Mouse (Mus musculus): ENCODE data around the gene Il27ra.

Gene Il27ra

DNA sequence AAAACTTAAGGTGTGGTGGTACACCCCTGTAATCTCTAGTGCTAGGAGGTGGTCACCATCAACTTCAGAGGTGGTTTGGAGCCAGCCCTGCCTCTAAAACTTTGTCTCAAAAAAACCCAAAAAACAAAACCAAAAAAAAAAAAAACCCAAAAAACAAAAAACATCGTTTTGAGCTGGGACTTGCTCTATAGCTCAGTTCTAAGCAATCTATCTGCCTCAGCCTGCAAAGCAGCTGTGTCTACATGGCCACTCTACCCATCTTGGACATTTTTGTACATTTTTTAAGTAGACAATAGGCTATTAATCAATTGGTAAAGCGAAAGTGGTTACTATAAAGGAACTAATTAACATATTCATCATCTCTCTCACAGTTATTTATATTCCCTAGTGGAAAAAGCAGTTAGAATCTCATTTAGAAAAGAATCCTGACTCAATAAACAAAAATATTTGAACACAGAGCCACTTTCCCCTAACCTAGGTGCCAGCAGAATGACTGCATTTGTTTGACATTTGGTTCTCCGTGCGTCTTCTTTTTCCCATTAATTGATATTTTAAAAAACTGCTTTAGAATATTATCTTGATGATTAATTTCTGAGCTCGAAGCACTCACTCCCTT is 23.2 kb upstream of the Il27ra start:
- DNase-seq = no peak

DNA sequence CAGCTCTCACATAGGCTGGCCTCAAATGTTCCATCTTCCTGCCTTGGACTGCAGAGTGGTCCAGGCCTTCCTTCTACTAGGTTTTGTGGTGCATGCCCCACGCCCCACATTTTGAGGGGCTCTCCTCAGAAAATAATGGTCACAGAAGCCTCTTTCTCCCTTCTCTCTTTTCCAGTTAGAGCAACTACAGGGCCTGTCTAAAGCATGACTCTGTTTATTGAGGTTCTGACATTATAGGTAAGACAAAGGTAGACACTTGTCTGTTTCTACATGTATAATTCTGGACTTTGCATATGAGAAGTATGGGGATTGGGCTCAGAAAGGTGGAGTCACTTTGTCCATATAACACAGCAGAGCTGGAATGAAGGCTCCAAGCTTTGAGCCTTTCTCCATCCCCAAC is 22.6 kb upstream of the Il27ra start, which contains the start of gene Gm10643:
Gm10643 (minus strand) TSS at position 101 of the 400 bp plus-strand sequence.
- no peak for DNase-seq

DNA sequence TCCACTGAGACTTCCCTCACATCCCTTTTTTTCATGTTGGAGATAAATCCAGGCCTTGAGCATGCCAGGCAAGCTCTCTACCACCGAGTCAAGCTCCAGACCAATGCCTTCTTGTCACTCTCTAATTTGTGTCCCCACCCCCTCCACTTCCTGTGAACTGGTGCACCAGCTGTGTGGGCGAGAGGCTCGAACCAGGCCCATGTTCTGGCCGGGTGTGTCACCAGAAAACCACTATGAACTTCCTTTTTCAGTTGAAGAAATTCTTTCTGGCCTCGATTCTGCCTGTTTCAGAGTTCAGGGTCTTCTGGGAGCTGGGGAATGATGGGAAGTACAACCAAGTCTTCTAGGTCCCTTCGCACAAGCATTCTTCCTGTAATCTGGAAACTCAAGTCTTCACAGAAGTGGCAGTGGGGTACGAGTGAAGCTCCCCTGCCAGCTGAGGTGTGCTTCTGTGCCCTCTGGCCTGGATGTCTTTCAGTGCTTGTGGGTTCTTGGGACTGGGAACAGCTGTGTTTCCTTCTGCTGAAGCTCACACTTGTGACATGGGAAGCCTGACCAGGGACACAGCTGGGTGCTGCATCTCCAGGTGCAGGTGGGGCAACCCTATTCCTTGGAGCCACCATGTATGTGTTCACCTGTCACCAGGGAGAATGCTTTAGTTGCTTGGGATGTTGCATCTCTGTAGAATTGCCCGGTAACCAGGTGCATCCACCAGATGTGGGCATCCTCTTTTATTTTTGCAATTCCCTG is 21.6 kb upstream of the Il27ra start:
- no peak for DNase-seq

DNA sequence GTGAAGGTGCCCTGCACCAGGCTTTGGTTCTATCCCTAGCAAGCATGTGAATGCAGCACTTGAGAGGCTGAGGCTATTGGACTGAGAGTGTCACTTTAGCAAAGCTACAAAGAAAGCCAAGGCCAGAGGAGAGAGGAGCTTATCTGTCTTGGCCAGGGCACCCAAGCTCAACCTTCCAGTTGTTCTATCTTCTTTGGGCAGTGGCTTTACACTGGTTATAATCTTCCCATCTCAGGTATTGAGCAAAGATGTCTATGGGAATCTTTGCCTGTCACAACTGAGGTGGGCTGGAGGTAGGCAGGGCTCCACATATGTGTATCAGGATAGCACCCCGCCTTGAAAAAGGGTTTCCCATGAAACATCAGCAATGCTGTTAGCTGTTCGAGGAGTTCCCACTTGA is 17.9 kb upstream of the Il27ra start:
- no peak for DNase-seq

DNA sequence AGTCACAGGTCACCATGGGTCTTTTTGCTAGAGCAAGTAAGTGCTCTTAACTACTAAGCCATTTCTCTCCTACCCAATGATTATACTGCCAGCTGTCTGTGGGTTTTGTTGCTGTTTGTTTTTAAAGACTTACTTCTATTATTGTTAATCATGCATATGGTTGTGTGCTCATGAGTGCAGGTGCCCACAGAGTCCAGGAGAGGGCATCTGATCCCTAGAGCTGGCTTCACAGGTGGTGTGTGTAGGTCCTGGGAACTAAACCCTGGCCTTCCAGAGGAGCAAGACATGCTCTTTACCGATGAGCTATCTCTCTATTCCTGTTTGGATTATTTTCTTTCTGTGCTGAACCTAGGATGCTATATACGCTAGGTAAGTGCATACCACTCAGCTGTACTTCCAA is 16.8 kb upstream of the Il27ra start:
- no peak for DNase-seq

DNA sequence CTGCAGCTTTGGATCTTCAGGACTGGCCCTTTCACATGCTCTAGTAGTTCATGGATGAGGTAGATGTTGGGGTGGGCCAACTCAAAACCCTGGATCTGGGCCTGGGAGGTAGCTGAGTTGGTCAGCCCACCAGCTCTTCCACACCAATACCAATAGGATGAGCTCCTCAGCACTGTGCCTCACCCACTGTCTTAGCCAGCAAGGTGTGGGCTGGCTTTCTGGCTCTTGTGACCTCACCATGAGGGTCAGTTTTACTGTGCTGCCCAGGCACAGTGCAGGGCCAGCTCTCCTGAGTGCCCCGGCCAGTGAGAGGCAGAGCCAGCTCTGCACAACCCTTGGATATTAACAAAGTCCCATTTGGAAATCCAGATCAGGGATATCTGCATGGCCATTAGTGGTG is 15.4 kb upstream of the Il27ra start:
- no peak for DNase-seq

DNA sequence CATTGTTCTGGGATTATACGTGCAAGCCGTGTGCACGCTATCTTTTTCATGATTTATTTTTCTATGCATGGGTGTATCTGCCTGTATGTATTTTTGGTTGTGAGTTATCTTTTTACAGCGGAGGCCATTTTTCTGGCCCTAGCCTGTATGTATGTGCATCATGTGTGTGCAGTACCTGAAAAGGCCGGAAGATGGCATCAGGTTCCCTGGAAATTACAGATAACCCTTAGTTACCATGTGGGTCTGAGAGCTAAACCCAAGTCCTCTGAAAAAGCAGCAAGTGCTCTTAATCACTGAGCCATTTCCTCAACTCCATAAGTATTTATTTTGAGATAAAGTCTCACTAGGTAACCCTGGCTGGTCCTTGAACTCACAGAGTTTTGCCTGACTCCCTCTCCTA is 10.8 kb upstream of the Il27ra start:
- DNase-seq = no peak

DNA sequence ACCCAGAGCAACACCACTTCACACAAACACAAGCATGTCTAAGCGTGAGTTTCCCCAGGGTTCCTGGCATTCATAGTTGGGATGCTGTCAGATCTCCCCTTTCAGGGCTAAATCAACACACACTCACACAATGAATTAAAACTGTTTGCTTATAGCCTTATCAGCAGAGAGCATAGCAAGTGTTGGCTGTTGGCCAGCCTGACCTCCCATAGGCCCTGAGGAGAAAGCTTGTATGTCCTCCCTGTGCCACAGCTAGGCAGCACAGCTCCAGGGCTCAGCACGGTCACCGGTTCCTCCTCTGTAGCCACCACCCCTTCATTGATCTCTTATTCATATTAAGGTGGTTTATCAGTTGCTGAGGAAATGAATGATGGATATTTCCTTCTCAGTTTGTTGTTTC is 10.4 kb upstream of the Il27ra start:
- DNase-seq = no peak

DNA sequence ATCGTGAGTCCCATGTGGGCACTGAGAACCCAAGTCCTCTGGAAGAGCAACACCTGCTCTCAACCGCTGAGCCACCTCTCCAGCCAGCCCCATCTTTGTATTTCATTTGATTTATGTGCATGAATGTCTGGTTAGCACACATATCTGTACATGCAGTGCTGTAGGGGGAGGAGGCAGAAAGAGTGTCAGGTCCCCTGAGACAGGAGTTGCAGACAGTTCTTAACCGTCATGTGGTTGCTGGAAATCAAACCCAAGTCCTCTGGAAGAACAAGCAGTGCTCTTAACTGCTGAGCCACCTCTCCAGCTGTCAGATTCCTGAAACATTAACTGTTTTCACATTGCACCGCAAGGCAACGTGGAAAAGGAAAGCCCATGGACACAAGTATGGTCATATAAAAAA is 5.8 kb upstream of the Il27ra start:
- no peak for DNase-seq

DNA sequence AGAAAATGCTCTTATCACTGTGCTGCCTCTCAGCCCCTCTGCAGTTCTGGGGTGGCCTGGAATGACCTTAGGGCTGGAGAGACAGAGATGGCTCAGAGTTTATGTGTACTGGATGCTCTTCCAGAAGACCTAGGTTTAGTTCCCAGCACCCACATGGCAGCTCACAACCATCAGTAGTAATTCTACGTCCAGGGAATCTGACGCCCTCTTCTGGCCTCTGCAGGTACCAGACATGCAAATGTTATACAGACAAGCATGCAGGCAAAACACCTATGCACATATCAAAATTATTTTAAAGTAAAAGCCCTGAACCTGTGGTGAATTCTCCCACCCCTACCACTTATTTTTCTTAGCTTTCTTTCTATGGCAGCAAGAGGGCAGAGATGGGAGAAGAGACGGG is 4.1 kb upstream of the Il27ra start:
- DNase-seq = no peak

DNA sequence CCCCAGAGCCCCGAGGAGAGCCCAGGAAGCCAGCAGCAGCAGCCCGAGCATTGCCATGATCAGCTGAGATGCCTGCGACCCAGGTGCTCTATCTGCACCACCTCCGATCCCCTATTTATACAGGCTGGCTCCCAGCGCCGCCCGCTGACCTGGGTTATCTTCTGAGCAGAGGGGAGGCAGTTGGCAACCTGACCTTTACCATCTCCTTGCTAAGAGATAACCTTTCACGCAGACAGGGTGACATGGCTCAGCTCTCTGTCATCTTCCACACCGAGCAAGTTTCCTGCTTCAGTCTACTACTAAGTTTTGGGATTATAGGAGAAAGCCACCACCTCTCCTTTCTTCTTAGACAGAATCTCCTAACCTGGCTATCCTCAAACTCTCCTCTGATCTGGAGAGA is 2.5 kb upstream of the Il27ra start, which contains the start of gene Rln3:
Rln3 (minus strand) TSS at position 101 of the 400 bp plus-strand sequence.
- no peak for DNase-seq

DNA sequence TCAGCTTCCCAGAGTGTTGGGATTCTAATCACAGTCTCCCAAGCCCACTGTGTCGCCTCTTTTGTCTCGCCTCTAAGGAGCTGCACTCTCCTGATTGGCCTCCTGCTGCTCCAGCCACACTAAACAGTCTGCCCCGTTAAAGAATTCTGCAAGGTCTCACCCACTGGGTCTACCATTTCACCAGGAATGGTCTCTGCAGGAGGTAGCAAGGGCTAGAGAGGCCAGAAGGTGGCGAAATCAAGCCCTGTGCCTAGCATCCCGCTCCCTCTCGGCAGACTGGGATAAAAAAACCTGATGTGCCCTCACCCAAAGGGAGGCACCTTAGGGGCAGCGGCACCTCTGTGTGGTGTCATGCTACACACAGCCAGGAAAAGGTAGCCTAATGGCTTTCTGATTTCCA is 1.7 kb upstream of the Il27ra start:
- DNase-seq = no peak

DNA sequence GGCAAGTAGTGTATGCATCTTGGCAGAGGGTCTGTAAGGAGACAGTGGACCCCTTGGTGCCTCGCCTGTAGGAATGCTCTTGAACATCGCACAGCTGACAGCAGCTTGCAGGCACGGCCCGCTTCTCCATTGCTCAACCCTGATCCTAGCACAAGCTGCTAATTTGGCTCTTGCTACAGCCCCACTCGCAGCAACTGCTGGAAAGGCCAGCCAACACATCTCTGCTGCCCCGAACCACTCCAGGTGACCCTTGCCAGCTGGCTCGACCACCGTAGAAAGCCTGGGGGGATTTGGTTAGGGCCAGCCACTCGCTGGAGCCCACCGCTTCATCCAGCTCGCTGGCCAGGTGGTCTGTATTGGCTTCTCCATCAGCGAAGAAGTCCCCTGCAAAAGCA is 556 bp upstream of the Il27ra start:
- DNase-seq = no peak

DNA sequence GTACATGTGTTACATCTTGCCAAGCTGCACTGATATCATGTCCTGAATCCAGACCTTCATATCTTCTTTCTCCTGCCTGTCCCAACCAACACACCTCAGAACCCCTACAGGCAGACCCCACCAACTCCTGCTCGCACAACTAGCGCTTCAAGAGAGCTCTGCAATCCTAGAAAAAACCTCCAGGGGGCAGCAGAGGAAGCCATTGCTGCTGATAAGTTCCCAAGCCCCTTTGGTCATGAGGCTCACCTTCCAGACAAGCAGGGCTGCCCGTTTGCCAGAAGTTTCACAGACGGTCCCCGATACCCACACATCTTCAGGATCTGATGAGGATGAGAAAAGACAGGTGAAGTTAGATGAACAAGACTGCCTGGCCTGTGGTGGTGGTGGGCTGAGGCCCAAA is 3.3 kb downstream of the Il27ra start:
- peak; percentile 61 for DNase-seq

DNA sequence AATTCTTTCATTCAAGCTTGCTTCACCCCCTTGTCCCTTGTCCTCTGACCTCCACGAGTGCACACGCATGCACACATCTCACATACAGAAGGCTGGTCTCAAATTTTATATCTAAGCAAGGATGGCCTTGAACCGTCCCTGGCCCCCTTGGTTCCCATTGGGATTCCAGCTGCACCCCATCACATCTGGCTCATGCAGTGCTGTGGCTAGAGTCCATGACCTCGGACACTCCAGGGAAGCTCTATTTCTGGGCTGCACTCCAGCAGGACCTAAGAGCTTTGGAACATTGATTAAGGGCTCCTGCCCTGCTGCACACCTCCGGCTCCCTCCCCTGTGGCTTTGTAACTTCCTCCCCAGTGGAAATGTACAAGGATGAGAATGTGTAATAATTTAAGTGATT is 4.4 kb downstream of the Il27ra start:
- DNase-seq = no peak

DNA sequence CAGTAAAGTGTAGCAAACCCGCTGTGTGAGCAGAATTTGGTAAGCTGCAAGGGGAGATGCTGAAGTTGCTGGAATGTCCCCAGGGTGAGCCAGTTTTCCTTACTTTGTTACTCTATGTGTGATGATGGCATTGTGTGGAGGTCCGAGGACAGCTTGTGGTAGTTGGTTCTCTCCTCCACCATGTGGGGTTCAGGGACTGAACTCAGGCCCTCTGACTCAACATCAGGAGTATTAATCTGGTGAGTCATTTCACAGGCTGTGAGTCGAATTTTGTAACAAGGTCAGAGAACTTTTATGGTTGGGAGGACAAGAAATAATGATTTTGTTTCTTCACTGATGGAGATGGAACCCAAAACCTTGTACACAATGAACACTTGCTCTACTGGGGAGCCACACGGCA is 9.6 kb downstream of the Il27ra start:
- no peak for DNase-seq

DNA sequence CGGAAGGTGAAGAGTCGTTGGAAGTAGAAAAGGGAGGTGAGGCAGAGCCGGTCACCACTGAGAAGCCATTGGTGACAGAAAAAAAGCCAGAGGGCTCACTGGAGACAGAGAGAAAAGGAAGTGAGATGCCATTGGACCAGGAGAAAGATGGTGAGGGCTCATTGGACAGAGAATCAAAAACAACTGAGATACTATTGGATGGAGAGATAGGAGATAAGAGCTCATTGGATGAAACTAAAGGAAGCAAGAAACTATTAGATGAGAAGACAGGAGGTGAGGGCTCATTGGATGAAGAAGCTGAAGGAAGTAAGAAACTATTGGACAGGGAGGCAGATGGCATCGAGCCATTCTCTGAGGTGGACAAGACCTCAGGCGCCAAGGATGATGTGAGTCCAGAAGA is 13.1 kb downstream of the Il27ra start:
- no peak for DNase-seq

DNA sequence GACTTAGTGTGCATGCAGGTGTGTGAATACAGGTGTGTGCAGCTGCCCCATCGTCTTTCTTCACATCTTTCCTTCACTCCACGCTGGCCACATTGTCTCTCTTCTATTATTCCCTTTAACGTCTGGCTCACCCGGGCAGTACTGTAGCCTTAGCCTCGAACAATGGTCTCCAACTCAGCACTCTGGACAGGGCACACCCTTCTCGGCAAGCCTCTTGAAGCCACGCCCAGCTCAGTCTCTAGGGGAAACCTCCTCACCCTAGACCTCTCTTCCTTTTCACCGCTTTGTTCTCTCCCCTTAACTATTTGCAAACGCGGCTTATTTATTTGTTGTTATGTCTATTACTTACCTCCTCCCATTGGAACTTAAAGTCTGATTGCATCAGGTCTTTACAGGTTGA is 14.9 kb downstream of the Il27ra start:
- no peak for DNase-seq

DNA sequence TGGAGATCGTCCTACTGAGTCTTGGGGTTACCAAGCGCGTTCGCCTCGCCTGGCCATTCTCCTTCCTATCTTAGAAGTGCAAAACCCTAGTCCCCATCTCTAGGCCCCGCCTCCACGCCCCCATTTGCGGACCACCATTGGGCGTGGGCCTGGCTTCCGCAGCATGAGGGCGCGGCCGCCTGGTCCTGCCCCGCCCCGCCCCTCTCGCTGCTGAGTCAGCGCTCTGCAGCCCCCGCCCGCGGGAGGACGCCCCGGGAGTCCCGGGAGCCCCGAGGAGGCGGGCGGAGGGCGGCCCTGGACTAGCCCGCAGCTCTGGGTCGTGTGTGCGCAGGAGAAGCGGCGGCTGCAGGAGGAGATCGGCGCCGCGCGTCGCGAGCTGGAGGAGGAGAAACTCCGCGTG is 16.5 kb downstream of the Il27ra start:
- no peak for DNase-seq

DNA sequence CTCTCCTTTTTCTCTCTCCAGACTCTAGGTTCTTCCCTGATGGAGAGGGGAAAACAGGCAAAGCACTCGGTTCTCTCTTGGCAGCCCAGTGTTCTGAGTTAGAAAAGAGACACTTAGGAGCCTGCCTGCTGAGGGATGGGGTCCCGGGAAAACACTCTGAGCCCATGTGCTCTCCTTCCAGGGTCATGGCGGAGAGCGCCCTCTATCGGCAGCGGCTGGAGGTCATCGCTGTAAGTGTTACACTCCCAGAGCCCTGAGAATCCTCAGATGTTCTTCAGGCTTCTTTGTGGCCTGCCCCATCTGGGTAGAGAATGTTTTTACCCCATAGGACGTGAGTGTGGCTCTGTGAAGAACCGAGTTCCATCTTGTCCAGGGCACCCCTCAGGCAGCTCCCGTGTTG is 18.2 kb downstream of the Il27ra start:
- DNase-seq = no peak

DNA sequence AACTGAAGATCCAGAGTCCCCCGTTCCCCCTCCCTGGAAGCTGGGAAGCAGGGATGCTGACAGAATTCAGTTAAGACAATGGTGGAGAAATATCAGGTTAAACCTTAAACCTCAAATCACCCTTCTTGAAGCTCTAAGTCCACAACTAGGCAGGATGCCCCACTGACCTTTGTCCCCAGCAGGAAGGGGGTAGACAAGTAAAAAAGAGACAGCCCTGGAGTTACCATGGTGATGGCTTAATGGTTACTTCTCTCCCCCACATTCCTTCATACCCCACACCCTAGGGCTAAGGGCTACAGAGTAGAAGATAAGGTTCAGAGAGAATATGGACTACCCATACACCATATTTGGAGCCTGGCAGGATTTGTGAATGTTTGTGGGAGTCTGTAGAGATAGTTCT is 18.8 kb downstream of the Il27ra start:
- DNase-seq = no peak

DNA sequence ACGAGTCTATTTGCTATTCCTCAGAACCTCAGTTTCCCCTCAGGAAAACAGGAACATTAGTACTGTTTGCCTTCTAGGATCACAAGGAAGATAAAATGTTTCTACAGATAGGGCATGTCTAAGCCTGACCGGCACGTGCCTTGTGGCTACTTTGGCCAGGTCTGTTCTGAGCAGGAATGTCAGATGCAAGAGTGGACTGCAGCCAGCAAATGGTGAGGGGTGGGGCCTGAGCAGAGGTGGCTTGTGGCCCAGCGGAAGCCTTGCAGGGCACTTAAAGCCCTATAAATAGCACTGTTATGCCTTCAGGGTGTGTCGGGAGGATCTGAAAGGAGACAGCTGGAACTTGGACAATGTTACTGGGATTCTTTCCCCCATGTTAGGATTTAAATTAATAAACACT is 19.3 kb downstream of the Il27ra start:
- DNase-seq = no peak

DNA sequence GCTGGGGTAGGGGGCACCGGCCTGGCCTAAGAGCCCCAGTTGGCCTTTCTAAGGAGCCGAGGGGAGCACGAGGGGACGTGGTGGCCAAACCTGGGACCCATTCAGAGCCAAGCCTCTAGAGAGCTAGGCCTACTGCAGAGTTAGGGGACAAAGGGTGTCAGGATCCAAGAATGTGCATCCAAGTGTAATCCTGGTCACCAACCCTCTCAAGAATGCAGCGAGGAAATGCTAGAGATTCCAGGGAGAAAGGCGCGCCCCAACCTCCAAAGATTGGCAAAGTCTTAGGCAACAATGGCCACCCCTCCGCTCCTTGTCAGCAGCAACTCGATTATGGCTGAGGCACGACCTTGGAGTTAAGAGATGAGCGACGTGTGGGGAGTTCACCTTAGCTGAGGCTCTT is 20.8 kb downstream of the Il27ra start:
- no peak for DNase-seq

DNA sequence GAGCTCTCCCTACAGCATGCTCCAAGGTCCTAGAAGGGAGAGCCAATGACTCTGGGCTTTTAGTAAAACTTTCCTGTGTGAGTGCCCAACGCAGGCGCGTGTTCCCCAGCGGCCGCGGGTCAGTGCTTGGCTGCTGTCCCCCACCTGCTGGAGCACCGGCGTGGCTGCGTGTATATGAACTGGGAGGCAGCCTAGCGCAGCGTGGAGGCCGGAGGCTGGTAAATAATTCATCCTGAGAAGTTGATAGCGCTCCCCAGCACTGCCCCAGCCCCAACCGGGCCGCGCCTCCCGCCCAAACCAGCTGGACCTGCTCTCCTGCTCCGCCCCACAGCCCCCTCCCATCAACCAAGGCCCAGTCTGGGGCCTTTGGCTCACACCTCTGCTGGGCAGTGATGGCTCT is 21.3 kb downstream of the Il27ra start, which contains the start of gene Palm3:
Palm3 (plus strand) TSS at position 376 of the 400 bp plus-strand sequence.
- no peak for DNase-seq

DNA sequence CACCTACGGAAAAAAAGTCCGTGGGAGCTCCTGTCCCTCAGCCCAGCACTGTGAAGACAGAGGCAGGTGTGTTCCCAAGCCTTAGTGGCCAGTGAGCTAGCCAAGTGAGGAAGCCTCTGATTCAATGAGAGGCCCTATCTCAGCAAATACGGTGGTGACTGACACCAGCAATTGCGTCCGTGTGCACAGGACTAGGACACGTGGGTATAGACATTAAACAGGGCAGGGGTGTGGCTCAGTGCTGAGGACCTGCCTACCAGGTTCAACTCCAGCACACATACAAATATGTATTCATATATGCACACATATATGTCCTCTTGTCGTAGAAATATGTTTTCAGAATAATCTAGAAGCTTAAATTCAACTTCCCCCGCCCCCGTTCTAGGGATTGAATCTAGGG is 22.7 kb downstream of the Il27ra start:
- no peak for DNase-seq

Measured in cerebellum, adult 11 months (tissue).